Mouse (Mus musculus) T-helper 2 cell (primary cell): Measurements from ENCODE around the gene Tmem245.

Experiments
- in situ Hi-C: fragments of 300-600 bp; cut with MboI, MseI; formaldehyde crosslinking; loops from one replicate; pipeline ENCODE4 v1.15.1; 2025; ENCODE audit warnings: high pct_unique_total_duplicates

Tmem245 gene

GRCm38 (mm10) chr4:56946641-56947640 lies at the start of gene Tmem245:
Tmem245 (minus strand) TSS chr4:56947437.
- in situ Hi-C loops: loop anchor here (25.0 kb wide), 1 partner anchor 1560 kb away; no protein-coding TSS in a partner anchor

GRCm38 (mm10) chr4:56993331-56993730 lies 46.1 kb upstream of the Tmem245 start:
- in situ Hi-C loops: no loop called here

GRCm38 (mm10) chr4:56991951-56992350 lies 44.7 kb upstream of the Tmem245 start:
- in situ Hi-C loops: no loop called here

- in situ Hi-C loops: no loop called here
These were observed 43.0 kb upstream of the Tmem245 start, which contains the start of gene Frrs1l for GRCm38 (mm10) chr4:56990215-56990584. Frrs1l (minus strand) TSS chr4:56990391.

GRCm38 (mm10) chr4:56989431-56990214 lies 42.4 kb upstream of the Tmem245 start:
- in situ Hi-C loops: no loop called here

- in situ Hi-C loops: no loop called here
These were observed 18.4 kb upstream of the Tmem245 start for GRCm38 (mm10) chr4:56965586-56966179.

GRCm38 (mm10) chr4:56963687-56964086 lies 16.4 kb upstream of the Tmem245 start:
- in situ Hi-C loops: no loop called here

- in situ Hi-C loops: no loop called here
These were observed 14.2 kb upstream of the Tmem245 start for GRCm38 (mm10) chr4:56961320-56961925.

GRCm38 (mm10) chr4:56957518-56957917 lies 10.3 kb upstream of the Tmem245 start:
- in situ Hi-C loops: no loop called here

GRCm38 (mm10) chr4:56953235-56953634 lies 6.0 kb upstream of the Tmem245 start:
- in situ Hi-C loops: no loop called here

GRCm38 (mm10) chr4:56951701-56952100 lies 4.5 kb upstream of the Tmem245 start:
- in situ Hi-C loops: no loop called here

GRCm38 (mm10) chr4:56949494-56949893 lies 2.3 kb upstream of the Tmem245 start:
- in situ Hi-C loops: loop anchor here (25.0 kb wide), 1 partner anchor 1562 kb away; no protein-coding TSS in a partner anchor

GRCm38 (mm10) chr4:56946180-56946579 lies 1.1 kb downstream of the Tmem245 start:
- in situ Hi-C loops: loop anchor here (25.0 kb wide), 1 partner anchor 1559 kb away; no protein-coding TSS in a partner anchor

GRCm38 (mm10) chr4:56944286-56944685 lies 3.0 kb downstream of the Tmem245 start:
- in situ Hi-C loops: loop anchor here (25.0 kb wide), 1 partner anchor 1557 kb away; no protein-coding TSS in a partner anchor

GRCm38 (mm10) chr4:56943258-56943657 lies 4.0 kb downstream of the Tmem245 start:
- in situ Hi-C loops: loop anchor here (25.0 kb wide), 1 partner anchor 1556 kb away; no protein-coding TSS in a partner anchor

GRCm38 (mm10) chr4:56942567-56942966 lies 4.7 kb downstream of the Tmem245 start:
- in situ Hi-C loops: loop anchor here (25.0 kb wide), 1 partner anchor 1555 kb away; no protein-coding TSS in a partner anchor

GRCm38 (mm10) chr4:56941481-56941880 lies 5.8 kb downstream of the Tmem245 start:
- in situ Hi-C loops: loop anchor here (25.0 kb wide), 1 partner anchor 1554 kb away; no protein-coding TSS in a partner anchor

- in situ Hi-C loops: loop anchor here (25.0 kb wide), 1 partner anchor 1550 kb away; no protein-coding TSS in a partner anchor
These were observed 10.1 kb downstream of the Tmem245 start for GRCm38 (mm10) chr4:56937136-56937535.

- in situ Hi-C loops: loop anchor here (25.0 kb wide), 1 partner anchor 1548 kb away; no protein-coding TSS in a partner anchor
These were observed 11.9 kb downstream of the Tmem245 start for GRCm38 (mm10) chr4:56935327-56935726.

GRCm38 (mm10) chr4:56933154-56933553 lies 14.1 kb downstream of the Tmem245 start:
- in situ Hi-C loops: loop anchor here (25.0 kb wide), 1 partner anchor 1546 kb away; no protein-coding TSS in a partner anchor
